ENCODE assay signal across 24 mouse cellular contexts in genomic region chr1:88521170-88521747, GRCm38 (mm10). TPM values are rescaled to one million over a fixed set of nuclear protein-coding genes. Genes with fewer than 3 reads are reported as not detected.
"Had no signal": no experiment of that assay in that cellular context is flagged by ENCODE, and none has a peak within 500 bp of the region (broad histone marks: within the 10 kb centered on the region; RNA-seq: fewer than 3 reads in every experiment).

No protein-coding gene starts in this region.

- H3K4me3 ChIP-seq: layer of hippocampus, adult 2 months; limb, embryonic 10.5 days; limb, embryonic 13.5 days; liver, embryonic 12.5 days; liver, embryonic 15.5 days; lung, embryonic 15.5 days; megakaryocyte, embryonic 14.5 days; myocyte; neural tube, embryonic 13.5 days; stomach, embryonic 15.5 days had no signal

- H3K27ac ChIP-seq: layer of hippocampus, adult 2 months; limb, embryonic 10.5 days; limb, embryonic 13.5 days; liver, embryonic 12.5 days; liver, embryonic 15.5 days; lung, embryonic 15.5 days; neural tube, embryonic 13.5 days; stomach, embryonic 15.5 days had no signal

- H3K9me3 ChIP-seq: limb, embryonic 10.5 days; limb, embryonic 13.5 days; liver, embryonic 12.5 days; liver, embryonic 15.5 days; lung, embryonic 15.5 days; megakaryocyte, embryonic 14.5 days; neural tube, embryonic 13.5 days; stomach, embryonic 15.5 days had no signal

- H3K4me2 ChIP-seq: limb, embryonic 13.5 days; liver, embryonic 12.5 days; liver, embryonic 15.5 days; lung, embryonic 15.5 days; midbrain, embryonic 11.5 days; neural tube, embryonic 13.5 days; stomach, embryonic 15.5 days had no signal

- H3K4me1 ChIP-seq: limb, embryonic 13.5 days; liver, embryonic 12.5 days; liver, embryonic 15.5 days; megakaryocyte, embryonic 14.5 days had no signal

- DNase-seq: kidney, adult 9 months; kidney, postnatal 14 days; layer of hippocampus, adult 9-11 months; liver; lung, postnatal 10 days; retina, postnatal 1 day; right cerebral cortex, postnatal 25 days; spleen, adult 18-20 months; thymus, adult 18-20 months; thymus, postnatal 36 days had no signal

- H3K9ac ChIP-seq: limb, embryonic 13.5 days; liver, embryonic 12.5 days; liver, embryonic 15.5 days; lung, embryonic 15.5 days; neural tube, embryonic 13.5 days; stomach, embryonic 15.5 days had no signal

- H3K27me3 ChIP-seq: limb, embryonic 13.5 days; lung, embryonic 15.5 days; neural tube, embryonic 13.5 days; stomach, embryonic 15.5 days had no signal

- H3K36me3 ChIP-seq: limb, embryonic 10.5 days; limb, embryonic 13.5 days; liver, embryonic 12.5 days; liver, embryonic 15.5 days; lung, embryonic 15.5 days; neural tube, embryonic 13.5 days; stomach, embryonic 15.5 days had no signal

- ATAC-seq: liver, embryonic 12.5 days had no signal

RNA-seq across cellular contexts. Expression of gene Glrp1, which starts 11.4 kb away (rescaled TPM):
- polyA plus RNA-seq: kidney, embryonic 16.5 days; large intestine, adult 2 months; limb, embryonic 10.5 days; limb, embryonic 13.5 days; liver, embryonic 12.5 days; midbrain, embryonic 11.5 days; neural tube, embryonic 13.5 days; stomach, embryonic 15.5 days; urinary bladder, adult 2 months had no signal
